Mouse (Mus musculus) frontal cortex, postnatal 10 days (tissue): ENCODE measurements around the gene Lrrc42.

Experiments
- DNase-seq, 2 experiments: peaks; one replicate each; pipeline ENCODE4 v3.0.0; 2022; ENCODE audit warnings: low spot score in 2 of 2, mixed read lengths in 1 of 2

Gene Lrrc42

GRCm38 (mm10) chr4:107198072-107198471 lies 55.3 kb downstream of the Lrrc42 start:
- DNase-seq, result no peak

- no peak for DNase-seq
These were observed 56.9 kb downstream of the Lrrc42 start for GRCm38 (mm10) chr4:107196454-107196853.

GRCm38 (mm10) chr4:107193841-107194240 lies 59.5 kb downstream of the Lrrc42 start:
- no peak for DNase-seq

GRCm38 (mm10) chr4:107185703-107186102 lies 67.6 kb downstream of the Lrrc42 start:
- no peak for DNase-seq
